Mouse (Mus musculus) yolk sac, embryonic 10.5 days (tissue): Measurements from ENCODE around the gene Agr2.

Experiments
- DNase-seq: peaks from one replicate; pipeline ENCODE4 v3.0.0-alpha.2; 2017; ENCODE audit warnings: low spot score

Gene Agr2

GRCm38 (mm10) chr12:35992711-35993110 is at the start of gene Agr2:
Agr2 (plus strand) TSS chr12:35992907.
- no peak for DNase-seq

DNA sequence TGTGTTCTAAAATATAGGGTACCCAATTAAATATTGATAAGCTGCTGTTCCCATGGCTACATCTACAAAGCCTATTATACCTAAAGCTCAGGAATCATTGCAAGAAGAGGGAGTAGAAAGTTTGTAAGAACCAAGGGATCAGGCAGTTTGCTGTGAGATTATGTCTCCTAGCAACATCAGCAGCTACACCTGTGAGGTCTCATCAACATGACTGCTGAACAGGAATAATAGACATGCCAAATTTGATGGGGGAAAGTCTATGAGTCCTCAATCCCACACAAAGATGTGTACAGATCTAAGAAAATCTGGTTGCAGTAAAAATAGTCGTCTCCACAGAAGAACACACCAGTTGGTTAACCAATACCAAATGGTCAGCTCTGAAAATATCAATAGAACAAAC is 41.0 kb upstream of the Agr2 start:
- no peak for DNase-seq

DNA sequence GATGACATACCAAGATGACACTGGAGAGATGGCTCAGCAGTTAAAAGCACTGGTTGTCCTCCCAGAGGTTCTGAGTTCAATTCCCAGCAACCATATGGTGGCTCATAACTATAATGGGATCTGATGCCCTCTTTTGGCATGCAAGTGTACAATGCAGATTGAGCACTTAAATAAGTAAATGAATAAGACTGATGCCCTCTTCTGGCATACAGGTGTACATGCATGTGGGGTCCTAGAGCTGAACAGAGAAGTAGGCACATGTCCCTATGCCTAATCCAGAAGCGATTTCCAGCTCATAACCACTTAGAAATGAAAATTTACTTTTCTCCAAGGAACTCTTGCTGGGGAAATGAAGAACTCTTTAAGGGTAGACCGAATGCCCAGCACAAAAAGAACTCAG is 35.5 kb upstream of the Agr2 start:
- no peak for DNase-seq

- DNase-seq = no peak
Observed at GRCm38 (mm10) chr12:35966098-35966767, 26.5 kb upstream of the Agr2 start.

DNA sequence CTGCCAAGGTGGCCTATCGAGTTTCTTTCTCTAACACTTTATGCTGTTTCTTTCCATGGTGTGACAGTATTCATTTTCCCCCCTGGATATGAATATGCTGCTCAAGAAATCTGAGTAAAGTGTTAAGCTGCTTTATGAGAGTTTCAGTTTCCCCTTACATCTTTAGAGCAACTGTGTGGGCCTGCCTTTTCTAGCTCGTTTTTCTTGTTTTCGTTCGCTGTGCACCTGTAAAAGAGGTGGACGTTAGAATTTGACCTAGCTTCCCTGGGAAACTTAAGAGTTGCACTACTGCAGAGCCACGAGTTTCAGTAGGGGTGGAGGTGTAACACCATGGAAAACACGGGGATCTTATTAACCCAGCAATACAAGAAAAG is 26.0 kb upstream of the Agr2 start:
- no peak for DNase-seq

DNA sequence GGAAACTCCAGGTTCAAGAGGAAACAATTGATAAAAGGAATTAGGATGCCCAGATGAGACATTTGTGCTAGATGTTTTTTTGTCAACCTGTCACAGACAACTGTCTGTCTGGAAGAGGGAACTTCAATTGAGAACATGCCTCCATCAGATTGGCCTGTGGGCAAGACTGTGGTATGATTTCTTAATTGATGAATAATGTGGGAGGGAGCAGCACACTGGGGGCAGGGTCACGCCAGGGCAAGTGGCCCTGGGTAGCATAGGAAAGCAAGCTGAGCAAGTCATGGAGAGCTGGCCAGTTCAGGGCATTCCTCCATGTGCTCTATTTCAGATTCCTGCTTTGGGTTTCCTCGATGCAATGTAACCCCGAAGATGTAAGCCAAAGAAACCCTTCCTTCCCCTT is 16.8 kb upstream of the Agr2 start:
- no peak for DNase-seq

DNA sequence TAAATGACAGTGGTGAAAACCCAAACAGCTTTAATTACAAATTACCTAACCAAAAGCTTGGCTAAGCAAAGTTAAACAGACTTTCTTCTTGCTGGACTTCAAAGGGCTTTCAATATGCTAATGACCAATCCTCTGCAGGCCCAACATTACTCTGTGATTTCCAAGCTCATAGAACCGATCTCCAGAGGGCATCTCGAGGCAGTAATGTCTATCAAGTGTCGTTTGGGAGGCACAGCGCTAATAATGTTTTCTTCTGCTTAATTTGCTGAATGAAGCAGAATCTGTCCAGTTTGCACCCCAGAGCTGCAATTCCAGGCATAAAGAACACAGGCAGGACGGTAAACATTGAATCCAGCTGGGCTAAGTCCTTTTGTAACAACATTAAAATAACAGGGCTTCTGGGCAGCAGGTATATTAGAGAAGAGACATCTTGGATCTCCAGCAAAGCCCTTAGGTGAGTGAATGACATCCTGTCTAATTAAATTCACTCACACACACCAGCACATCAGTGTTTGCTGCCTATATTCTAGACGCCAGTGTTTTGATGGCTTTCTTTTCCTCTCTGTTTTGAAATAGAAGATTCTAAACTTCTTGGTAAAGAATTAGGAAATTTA is 15.0 kb upstream of the Agr2 start:
- DNase-seq = no peak

GRCm38 (mm10) chr12:35979625-35980024 is 13.1 kb upstream of the Agr2 start:
- DNase-seq = no peak

DNA sequence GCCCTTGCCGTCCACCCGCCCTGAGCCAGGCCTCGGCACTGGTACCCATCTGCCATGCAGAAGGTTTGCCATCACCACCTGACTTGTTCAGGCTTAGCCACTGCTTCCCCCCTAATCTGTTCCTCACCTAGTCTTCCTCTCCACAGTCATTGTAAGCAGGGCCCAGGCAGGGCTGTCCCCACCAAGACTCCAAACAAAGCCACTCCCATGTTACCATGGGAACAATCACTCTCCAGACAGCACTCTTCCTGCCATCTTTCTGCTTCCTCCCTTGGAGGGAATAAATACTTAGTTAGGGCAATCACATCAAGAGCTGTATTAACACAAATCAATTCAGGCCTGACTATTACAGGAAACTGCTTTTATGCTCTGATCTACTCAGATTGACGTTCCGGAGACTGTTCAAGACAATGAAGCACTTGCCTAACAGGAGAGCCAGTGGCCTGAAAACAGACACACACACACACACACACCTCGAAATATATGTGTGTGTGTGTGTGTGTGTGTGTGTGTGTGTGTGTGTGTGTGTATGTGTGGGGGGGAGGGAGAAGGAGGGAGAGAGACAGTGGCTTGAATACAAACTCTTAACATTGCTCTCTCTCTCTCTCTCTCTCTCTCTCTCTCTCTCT is 10.9 kb upstream of the Agr2 start:
- DNase-seq = peak; percentile 22

GRCm38 (mm10) chr12:35983472-35983871 is 9.2 kb upstream of the Agr2 start:
- no peak for DNase-seq

DNA sequence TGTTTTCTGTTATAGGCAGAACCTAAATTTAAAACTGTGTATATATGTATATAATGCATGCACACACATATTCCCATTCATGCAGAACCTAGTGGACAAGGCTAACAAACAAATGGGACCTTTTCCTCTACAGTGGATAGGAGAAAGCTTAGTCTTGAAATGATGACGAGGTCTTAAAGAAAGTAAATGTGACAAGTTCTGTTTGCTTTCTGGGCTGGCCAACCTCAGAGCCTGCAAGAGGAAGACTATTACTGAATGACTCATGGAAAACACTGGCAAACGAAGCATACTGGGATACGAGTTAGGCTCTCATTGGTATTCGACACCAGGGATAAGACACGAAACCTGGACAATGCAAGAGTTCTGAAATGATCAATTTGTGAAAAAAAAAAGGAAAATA is 8.0 kb upstream of the Agr2 start:
- no peak for DNase-seq

DNA sequence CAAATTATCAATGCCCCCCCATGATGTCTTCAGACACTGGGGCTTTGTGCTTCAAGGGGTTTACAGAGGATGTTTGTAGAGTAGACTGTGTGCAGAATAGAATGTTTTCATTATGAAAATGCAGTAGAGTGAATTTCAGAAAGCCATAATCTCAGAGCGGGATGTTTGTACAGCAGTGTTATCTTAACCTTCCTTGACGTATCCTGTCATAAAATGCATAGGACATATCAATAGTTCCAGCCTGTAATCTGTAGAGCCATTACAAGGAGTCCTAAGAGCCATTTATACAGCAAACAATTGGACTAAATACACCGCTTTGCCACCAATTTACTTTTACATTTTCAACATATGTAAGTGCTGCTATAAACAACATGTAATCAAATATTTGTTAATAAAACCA is 876 bp downstream of the Agr2 start:
- DNase-seq = no peak

DNA sequence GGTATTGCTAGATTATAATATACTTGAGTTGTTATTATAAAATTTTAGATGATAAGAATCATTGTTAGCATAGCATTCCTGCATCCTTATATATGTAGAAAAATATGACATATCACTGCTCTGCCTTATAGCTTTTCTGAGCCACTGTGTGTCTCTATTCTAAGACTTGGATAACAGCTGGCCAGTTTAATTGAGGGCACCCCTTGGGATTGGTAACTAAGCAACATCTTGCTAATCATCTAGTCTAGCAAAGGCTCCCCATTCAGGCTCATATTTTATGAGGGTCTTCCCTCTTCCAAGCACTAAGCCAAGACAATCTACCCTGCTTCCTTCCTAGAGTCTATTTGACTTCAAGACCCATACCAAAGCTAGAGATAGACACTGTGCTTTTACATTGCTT is 1.4 kb downstream of the Agr2 start:
- DNase-seq = no peak

DNA sequence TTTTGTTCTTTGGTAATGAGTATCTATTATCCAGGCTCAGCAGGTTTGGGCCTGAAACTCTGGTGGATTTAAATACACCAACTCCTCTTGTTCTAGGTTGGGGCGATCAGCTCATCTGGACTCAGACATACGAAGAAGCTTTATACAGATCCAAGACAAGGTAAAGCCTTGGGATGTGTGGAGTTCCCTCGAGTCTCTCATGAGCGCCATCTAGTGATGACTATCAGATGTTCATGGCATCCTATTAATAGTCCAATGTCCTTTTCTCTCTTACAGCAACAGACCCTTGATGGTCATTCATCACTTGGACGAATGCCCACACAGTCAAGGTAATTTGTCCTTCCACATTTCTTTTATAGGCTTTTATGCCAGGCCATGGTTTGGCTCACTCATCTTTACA is 3.1 kb downstream of the Agr2 start:
- DNase-seq = no peak

DNA sequence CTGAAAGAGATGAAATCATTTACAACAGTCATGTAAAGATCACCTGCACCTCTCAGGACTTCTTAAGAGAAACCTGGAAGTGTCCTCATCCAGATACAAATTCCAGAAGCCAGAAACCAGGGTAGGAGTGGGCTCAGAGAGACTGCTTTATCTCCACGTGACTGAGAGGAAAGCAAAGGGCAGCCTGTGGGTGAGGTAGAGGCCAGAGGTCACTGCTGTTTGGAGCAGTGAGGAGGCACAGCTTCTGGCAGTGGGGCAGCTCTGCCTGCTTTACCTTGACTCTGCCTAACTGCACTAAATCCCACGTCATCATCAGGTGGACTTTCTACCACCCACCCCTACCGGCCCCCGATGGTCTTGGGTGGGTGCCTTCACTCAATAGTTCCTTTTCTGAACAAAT is 12.0 kb downstream of the Agr2 start:
- DNase-seq = peak; percentile 85

GRCm38 (mm10) chr12:36007581-36007980 is 14.9 kb downstream of the Agr2 start:
- no peak for DNase-seq

GRCm38 (mm10) chr12:36008364-36009047 is 15.8 kb downstream of the Agr2 start:
- peak; percentile 43 for DNase-seq

DNA sequence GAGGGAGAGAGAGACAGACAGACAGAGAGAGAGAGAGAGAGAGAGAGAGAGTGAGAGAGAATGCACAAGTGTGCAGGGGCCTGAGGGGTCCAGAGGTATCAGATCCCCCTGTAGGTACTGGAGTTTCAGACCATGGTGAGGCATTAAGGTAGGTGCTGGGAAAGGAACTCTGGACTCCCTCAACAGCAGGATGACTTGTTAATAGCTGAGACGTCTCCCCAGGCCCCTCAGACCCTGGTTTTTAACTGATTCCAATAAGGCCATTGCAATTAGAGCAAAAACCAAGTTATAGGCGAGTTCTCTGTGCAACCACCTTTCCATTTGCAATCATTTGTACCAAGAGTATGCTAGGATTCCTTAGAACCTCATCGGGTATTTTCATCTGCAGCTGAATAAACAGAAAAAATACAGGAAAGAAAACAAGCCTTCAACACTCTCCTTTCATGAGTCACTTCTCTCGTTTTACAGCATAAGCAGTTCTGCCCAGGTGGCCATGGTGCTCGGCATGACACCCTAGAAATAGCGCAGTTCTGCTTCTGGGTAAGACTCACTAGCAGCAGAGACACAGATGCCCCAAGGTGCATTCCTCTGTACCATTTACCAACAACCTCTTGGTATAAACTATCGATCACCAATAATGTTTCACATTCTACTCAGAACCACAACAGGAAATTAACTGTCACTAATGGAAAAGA is 20.7 kb downstream of the Agr2 start:
- DNase-seq = no peak

- no peak for DNase-seq
Observed at GRCm38 (mm10) chr12:36017791-36018190, 25.1 kb downstream of the Agr2 start.

- DNase-seq = no peak
Observed at GRCm38 (mm10) chr12:36019572-36019971, 26.9 kb downstream of the Agr2 start.

GRCm38 (mm10) chr12:36020081-36020480 is 27.4 kb downstream of the Agr2 start:
- no peak for DNase-seq

DNA sequence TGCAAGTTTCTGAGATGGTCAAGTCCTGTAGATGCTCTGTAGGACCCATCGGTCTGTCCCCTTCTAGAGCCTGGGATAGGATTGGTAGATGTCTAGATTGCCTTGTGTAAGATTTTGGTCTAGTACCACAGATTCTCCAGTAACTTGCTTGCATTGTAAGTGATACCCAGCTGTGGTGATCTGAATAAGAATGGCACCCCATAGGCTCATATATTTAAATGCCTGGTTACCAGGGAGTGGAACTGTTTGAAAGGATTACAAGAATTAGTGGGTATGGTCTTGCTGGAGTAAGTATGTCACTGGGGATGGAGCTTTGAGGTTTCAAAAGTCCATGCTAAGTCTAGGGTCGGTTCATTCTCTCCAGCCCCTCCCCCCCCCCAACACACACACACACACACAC is 28.0 kb downstream of the Agr2 start:
- DNase-seq = no peak

DNA sequence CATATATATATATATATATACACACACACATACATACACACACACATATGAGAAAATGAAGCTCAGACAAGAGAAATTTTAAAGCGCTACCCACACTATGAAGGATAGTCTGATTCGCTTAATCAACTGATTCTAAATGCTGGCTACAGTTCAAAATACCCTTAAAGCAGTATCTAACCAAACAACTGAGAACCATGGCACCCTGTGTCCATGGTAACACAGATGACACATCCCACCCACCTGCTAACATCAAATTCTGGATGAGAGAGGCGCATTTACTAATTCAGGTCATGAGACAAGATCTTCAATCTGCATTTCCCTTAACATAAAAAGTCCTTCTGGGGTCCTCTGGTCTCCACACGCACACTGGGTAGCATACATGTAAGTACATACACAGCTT is 33.4 kb downstream of the Agr2 start:
- DNase-seq = no peak
